Mouse (Mus musculus) intestine, postnatal 0 days (tissue): ENCODE measurements around the gene Kcnip4. TPM values are rescaled to one million over a fixed set of nuclear protein-coding genes. Genes with fewer than 3 reads are reported as not detected.

Experiments
- ATAC-seq: fragments of 200-750 bp; cut with Nextera tagmentation; 2 replicates; pipeline ENCODE4 v1.8.0; 2017; ENCODE audit warnings: mild to moderate bottlenecking, moderate TSS enrichment, moderate library complexity
- H3K27ac ChIP-seq: fragments of 300-500 bp; sonication (generic); 2 replicates; pipeline ENCODE4 v1.5.1; 2014; ENCODE audit warnings: mild to moderate bottlenecking, low read depth, low read length, moderate library complexity
- H3K27me3 ChIP-seq: fragments of 300-500 bp; sonication (generic); replicated peaks from 2 replicates; pipeline ENCODE4 v1.6.1; 2014; ENCODE audit warnings: low read length, mixed read lengths; ENCODE audit not compliant: control insufficient read depth, insufficient read depth
- H3K36me3 ChIP-seq: fragments of 300-500 bp; sonication (generic); 2 replicates; pipeline ENCODE4 v1.6.1; 2014; ENCODE audit warnings: mild to moderate bottlenecking, moderate library complexity; ENCODE audit not compliant: control insufficient read depth, insufficient read depth
- H3K4me1 ChIP-seq: fragments of 300-500 bp; sonication (generic); replicated peaks from 2 replicates; pipeline ENCODE4 v1.6.1; 2014; ENCODE audit warnings: antibody characterized with exemption, low read length, mixed read lengths; ENCODE audit not compliant: control insufficient read depth, insufficient read depth
- H3K4me2 ChIP-seq: fragments of 300-500 bp; sonication (generic); replicated peaks from 2 replicates; pipeline ENCODE4 v1.6.1; 2014; ENCODE audit warnings: low read depth, mild to moderate bottlenecking, moderate library complexity
- H3K4me3 ChIP-seq: fragments of 300-500 bp; sonication (generic); 2 replicates; pipeline ENCODE4 v1.5.1; 2014; ENCODE audit warnings: low read depth, low read length
- H3K9ac ChIP-seq: fragments of 300-500 bp; sonication (generic); 2 replicates; pipeline ENCODE4 v1.6.1; 2014; ENCODE audit warnings: mild to moderate bottlenecking, low read depth, low read length
- H3K9me3 ChIP-seq: fragments of 300-500 bp; sonication (generic); 2 replicates; pipeline ENCODE4 v1.6.1; 2016; ENCODE audit warnings: mixed run types; ENCODE audit not compliant: control insufficient read depth
- CTCF ChIP-seq: sonication (generic); IDR thresholded peaks from 2 replicates; pipeline ENCODE4 v1.5.1; 2016; ENCODE audit warnings: low read depth, mild to moderate bottlenecking, control low read depth, antibody characterized with exemption, moderate library complexity
- WGBS: fragments of 180-500 bp; shearing (Covaris S2); extraction: QIAGEN DNeasy Blood & Tissue Kit; methylation state at CpG from one replicate; pipeline ENCODE4 v1.1.7; 2014; 5-methylcytosine and 5-hydroxymethylcytosine counted together
- polyA plus RNA-seq: library from polyadenylated mRNA; unstranded; fragments of >200 nt; fragmentation: Nextera tagmentation; extraction: Ambion mirVana; gene quantifications from 2 replicates; pipeline ENCODE4 v1.2.1, GENCODE M21; 2015

Kcnip4 gene
- polyA plus RNA-seq, 1 experiment from 2014 or later = 1.5 TPM

DNA sequence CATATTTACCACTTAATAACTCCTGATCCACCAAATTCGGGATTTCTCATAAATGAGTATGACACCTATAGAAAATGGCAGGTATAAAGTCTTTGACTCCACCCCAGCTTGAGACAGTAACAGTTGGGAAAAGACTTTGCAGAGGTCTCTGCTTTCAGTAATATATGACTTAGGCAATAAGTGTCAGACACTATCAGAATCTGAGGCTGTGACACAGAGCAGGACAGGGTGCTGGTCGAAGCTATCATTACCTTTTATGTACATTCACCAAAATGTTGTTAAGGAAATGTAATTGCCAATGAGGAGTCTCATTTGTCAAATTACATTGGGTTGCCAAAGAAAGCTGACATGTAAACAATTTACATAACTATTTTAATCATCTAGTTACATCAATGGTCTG lies 206.8 kb downstream of the Kcnip4 start:
- H3K9me3 ChIP-seq = no peaks in the 10 kb centered on the region
- TF ChIP-seq CTCF = no peak
- no peak overlapping the region for H3K27ac ChIP-seq
- no peaks in the 10 kb centered on the region for H3K36me3 ChIP-seq
- H3K4me3 ChIP-seq = no peak overlapping the region
- H3K9ac ChIP-seq = no peak overlapping the region
- no peak for ATAC-seq
- no peaks in the 10 kb centered on the region for H3K4me1 ChIP-seq
- no peaks in the 10 kb centered on the region for H3K27me3 ChIP-seq
- H3K4me2 ChIP-seq = no peak overlapping the region
- 53% methylated on average over 2 of the region's 2 CpGs for WGBS

- Histone ChIP-seq H3K9ac (no peak overlapping the region), H3K9me3 (no peaks in the 10 kb centered on the region), H3K4me1 (no peaks in the 10 kb centered on the region), H3K27me3 (no peaks in the 10 kb centered on the region), H3K36me3 (no peaks in the 10 kb centered on the region), H3K4me2 (no peak overlapping the region), H3K27ac (no peak overlapping the region), H3K4me3 (no peak overlapping the region)
- ATAC-seq = no peak
- TF ChIP-seq CTCF = no peak
- 61% methylated on average over 1 of the region's 1 CpGs for WGBS
These were observed 217.9 kb downstream of the Kcnip4 start for GRCm38 (mm10) chr5:49306796-49307195.

- Histone ChIP-seq H3K4me2 (no peak overlapping the region), H3K9me3 (no peaks in the 10 kb centered on the region), H3K4me3 (no peak overlapping the region), H3K4me1 (no peaks in the 10 kb centered on the region), H3K27me3 (no peaks in the 10 kb centered on the region), H3K36me3 (no peaks in the 10 kb centered on the region), H3K27ac (no peak overlapping the region), H3K9ac (no peak overlapping the region)
- 50% methylated on average over 2 of the region's 2 CpGs for WGBS
- no peak for ATAC-seq
- TF ChIP-seq CTCF = no peak
These were observed 219.4 kb downstream of the Kcnip4 start for GRCm38 (mm10) chr5:49305321-49305720.

DNA sequence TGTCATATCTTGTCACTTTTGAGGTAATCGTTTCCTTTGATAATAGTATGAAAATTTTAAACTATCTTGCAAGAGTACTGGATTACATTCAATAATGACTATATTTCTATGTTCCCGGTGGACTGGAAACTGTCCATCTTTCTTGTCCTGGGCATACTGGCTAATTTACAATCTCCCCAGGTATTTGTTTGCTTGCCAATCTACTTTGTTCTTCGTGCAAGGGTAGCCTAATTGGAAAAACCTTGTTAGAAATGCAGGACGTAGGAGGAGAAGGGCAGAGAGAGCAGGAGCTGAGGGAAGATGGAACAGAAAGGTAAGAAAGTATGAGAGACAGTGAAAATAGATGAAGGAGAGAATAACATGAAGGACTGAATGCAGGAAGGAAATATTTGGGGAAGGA lies 226.1 kb downstream of the Kcnip4 start:
- H3K9ac ChIP-seq = no peak overlapping the region
- H3K27ac ChIP-seq = no peak overlapping the region
- no peak for TF ChIP-seq CTCF
- ATAC-seq = no peak
- 82% methylated on average over 4 of the region's 4 CpGs for WGBS
- no peaks in the 10 kb centered on the region for H3K9me3 ChIP-seq
- no peak overlapping the region for H3K4me3 ChIP-seq
- H3K4me2 ChIP-seq = no peak overlapping the region
- no peaks in the 10 kb centered on the region for H3K36me3 ChIP-seq
- H3K4me1 ChIP-seq = no peaks in the 10 kb centered on the region
- no peaks in the 10 kb centered on the region for H3K27me3 ChIP-seq

DNA sequence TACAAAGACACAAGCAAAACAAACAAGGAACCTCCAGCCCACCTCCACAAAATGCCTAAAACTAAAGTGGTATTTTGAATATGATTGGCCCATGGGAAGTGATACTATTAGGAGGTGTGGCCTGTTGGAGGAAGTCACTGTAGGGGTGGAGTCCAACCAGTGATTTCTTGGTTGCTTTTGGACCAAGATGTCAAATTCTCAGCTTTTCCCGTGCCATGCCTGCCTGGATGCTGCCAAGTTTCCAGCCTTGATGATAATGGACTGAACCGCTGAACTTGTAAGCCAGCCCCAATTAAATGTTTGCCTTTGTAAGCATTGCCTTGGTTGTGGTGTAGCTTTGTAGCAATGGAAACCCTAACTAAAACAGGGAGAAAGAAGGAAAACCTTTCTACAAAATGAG lies 232.3 kb downstream of the Kcnip4 start:
- Histone ChIP-seq H3K4me3 (no peak overlapping the region), H3K27ac (no peak overlapping the region), H3K9me3 (no peaks in the 10 kb centered on the region), H3K4me1 (no peaks in the 10 kb centered on the region), H3K9ac (no peak overlapping the region), H3K36me3 (no peaks in the 10 kb centered on the region), H3K4me2 (no peak overlapping the region), H3K27me3 (no peaks in the 10 kb centered on the region)
- ATAC-seq = no peak
- TF ChIP-seq CTCF = no peak
- WGBS = 90% methylated on average over 2 of the region's 2 CpGs

DNA sequence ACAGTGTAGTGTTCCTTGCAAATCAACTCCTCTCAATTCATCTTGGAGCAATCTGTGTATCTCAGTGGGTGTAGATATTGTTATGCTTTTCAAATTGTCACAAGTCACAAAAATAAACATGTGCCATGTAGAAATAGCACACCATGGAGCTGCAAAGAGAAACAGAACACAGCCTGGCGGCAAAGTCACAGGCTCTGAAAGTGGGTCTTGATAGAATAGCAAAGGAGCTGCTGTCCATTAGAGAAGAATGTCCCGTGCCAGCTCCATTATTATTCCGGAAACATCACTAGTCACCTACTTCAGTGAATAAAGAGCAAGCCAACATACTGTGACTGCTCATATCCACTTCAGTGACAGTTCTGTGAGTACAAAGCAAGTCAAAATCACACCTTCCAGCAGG lies 232.9 kb downstream of the Kcnip4 start:
- H3K36me3 ChIP-seq = no peaks in the 10 kb centered on the region
- H3K4me2 ChIP-seq = no peak overlapping the region
- WGBS = 85% methylated on average over 3 of the region's 3 CpGs
- no peaks in the 10 kb centered on the region for H3K27me3 ChIP-seq
- ATAC-seq = no peak
- no peaks in the 10 kb centered on the region for H3K9me3 ChIP-seq
- H3K9ac ChIP-seq = no peak overlapping the region
- TF ChIP-seq CTCF = no peak
- no peaks in the 10 kb centered on the region for H3K4me1 ChIP-seq
- no peak overlapping the region for H3K27ac ChIP-seq
- no peak overlapping the region for H3K4me3 ChIP-seq
